31 mouse cellular contexts compared by ENCODE assay signal in genomic region chr11:53841514-53841913, GRCm38 (mm10). TPM values are rescaled to one million over a fixed set of nuclear protein-coding genes. Genes with fewer than 3 reads are reported as not detected.
DNase-seq lines count a peak whose midpoint lies in the region; ATAC-seq and TF ChIP-seq lines count a peak whose summit lies in the region.
"Had no signal": no experiment of that assay in that cellular context is flagged by ENCODE, and none has a peak within 500 bp of the region (broad histone marks: within the 10 kb centered on the region; RNA-seq: fewer than 3 reads in every experiment).

No protein-coding gene starts in this region.

- no peaks in the 10 kb centered on the region for H3K9me3 ChIP-seq in kidney, embryonic 15.5 days (replicated peaks)
- H3K9me3 ChIP-seq: embryonic facial prominence, embryonic 10.5 days; embryonic facial prominence, embryonic 15.5 days; forebrain, embryonic 13.5 days; G1E; heart, embryonic 10.5 days; heart, embryonic 15.5 days; hindbrain, embryonic 12.5 days; limb, embryonic 10.5 days; limb, embryonic 15.5 days; liver, embryonic 15.5 days had no signal

- H3K4me2 ChIP-seq in kidney, embryonic 15.5 days = no peak overlapping the region
- H3K4me2 ChIP-seq: embryonic facial prominence, embryonic 15.5 days; forebrain, embryonic 13.5 days; heart, embryonic 15.5 days; hindbrain, embryonic 12.5 days; limb, embryonic 15.5 days; liver, embryonic 15.5 days; lung, embryonic 14.5 days; midbrain, embryonic 11.5 days had no signal

- DNase-seq in left cerebral cortex, adult 2 months (ENCODE audit: extremely low spot score in 1 of 2, low spot score in 2 of 2) = peak in 1 of 2 experiments; percentile 28
- DNase-seq in left cerebral cortex, adult 11 months (ENCODE audit: low spot score) = no peak
- peak; percentile 51 for DNase-seq in CD4-positive helper T cell, adult 2 months (ENCODE audit: low read depth, low spot score)
- DNase-seq in induced T-regulatory cell, adult 2 months (ENCODE audit: low read depth) = peak; percentile 77
- no peak for DNase-seq in embryo, embryonic 10 days (ENCODE audit: low spot score)
- DNase-seq: adrenal gland, postnatal 25 days; B cell, adult 2 months; cerebellum, adult 18-20 months; cerebellum, postnatal 10 days; gastrocnemius, postnatal 25 days; kidney, adult 11 months; kidney, postnatal 25 days; lung, embryonic 14.5 days; right cerebral cortex, postnatal 4 days had no signal

- H3K27me3 ChIP-seq in kidney, embryonic 15.5 days = peaks cover 5% of the 10 kb centered on the region; the same call in 1 of the 2 replicates
- H3K27me3 ChIP-seq: embryonic facial prominence, embryonic 15.5 days; heart, embryonic 15.5 days; hindbrain, embryonic 12.5 days; limb, embryonic 15.5 days; liver, embryonic 15.5 days; Patski had no signal

- WGBS in kidney, embryonic 15.5 days = 83% methylated on average over 12 of the region's 12 CpGs

- no peak overlapping the region for H3K9ac ChIP-seq in kidney, embryonic 15.5 days
- H3K9ac ChIP-seq: embryonic facial prominence, embryonic 15.5 days; forebrain, embryonic 13.5 days; heart, embryonic 15.5 days; hindbrain, embryonic 12.5 days; limb, embryonic 15.5 days; liver, embryonic 15.5 days; lung, embryonic 14.5 days had no signal

- peaks cover 4% of the 10 kb centered on the region; the same call in 1 of the 2 replicates for H3K4me1 ChIP-seq in kidney, embryonic 15.5 days
- H3K4me1 ChIP-seq: forebrain, embryonic 13.5 days; hindbrain, embryonic 12.5 days had no signal

- no peak overlapping the region for H3K4me3 ChIP-seq in left cerebral cortex, adult 2 months
- no peak overlapping the region for H3K4me3 ChIP-seq in kidney, embryonic 15.5 days (replicated peaks)
- H3K4me3 ChIP-seq: embryonic facial prominence, embryonic 10.5 days; embryonic facial prominence, embryonic 15.5 days; forebrain, embryonic 13.5 days; heart, embryonic 10.5 days; heart, embryonic 15.5 days; hindbrain, embryonic 12.5 days; limb, embryonic 10.5 days; limb, embryonic 15.5 days; liver, embryonic 15.5 days had no signal

- TF ChIP-seq CTCF in left cerebral cortex, adult 2 months (IDR thresholded peaks at IDR 0.05) = no peak

- H3K36me3 ChIP-seq in kidney, embryonic 15.5 days = no peaks in the 10 kb centered on the region
- H3K36me3 ChIP-seq: embryonic facial prominence, embryonic 10.5 days; embryonic facial prominence, embryonic 15.5 days; G1E; heart, embryonic 10.5 days; heart, embryonic 15.5 days; hindbrain, embryonic 12.5 days; limb, embryonic 10.5 days; limb, embryonic 15.5 days; liver, embryonic 15.5 days had no signal

- H3K27ac ChIP-seq in left cerebral cortex, adult 2 months = peak overlapping the region; percentile 86
- H3K27ac ChIP-seq in kidney, embryonic 15.5 days = no peak overlapping the region
- H3K27ac ChIP-seq: embryonic facial prominence, embryonic 10.5 days; embryonic facial prominence, embryonic 15.5 days; forebrain, embryonic 13.5 days; heart, embryonic 10.5 days; heart, embryonic 15.5 days; hindbrain, embryonic 12.5 days; hindbrain, postnatal 0 days; limb, embryonic 10.5 days; limb, embryonic 15.5 days; liver, embryonic 15.5 days had no signal

- peak; percentile 19 for ATAC-seq in CD4-positive, CD25-positive, alpha-beta regulatory T cell, adult 4 months
- no peak for ATAC-seq in kidney, embryonic 15.5 days (replicated peaks; ENCODE audit: low FRiP score)
- ATAC-seq: forebrain, embryonic 13.5 days; hindbrain, postnatal 0 days; midbrain, embryonic 16.5 days; Patski had no signal

- intact Hi-C loops in left cerebral cortex, adult 2 months (cut with DNase I) = loop anchor here (10.0 kb wide), 1 partner anchor 377 kb away; no protein-coding TSS in a partner anchor

RNA-seq across cellular contexts. Expression of gene Gm12216, which starts 17.5 kb away (rescaled TPM):
- 1 to 10 TPM; 3.0 to 5.9 TPM for total RNA-seq in left cerebral cortex, adult 2 months (2021)
- 10 to 100 TPM; 31.5 to 32.1 TPM for polyA plus RNA-seq in CD4-positive, CD25-positive, alpha-beta regulatory T cell, adult 4 months (2017; shearing (Covaris generic))
- polyA plus RNA-seq in kidney, embryonic 15.5 days (2015; fragmentation: Nextera tagmentation; extraction: Ambion mirVana) = 1.3 and 1.6 TPM in 2 replicates
- total RNA-seq: hindbrain, postnatal 0 days had no signal
- polyA plus RNA-seq: embryonic facial prominence, embryonic 10.5 days; G1E; hindbrain, embryonic 12.5 days; liver, embryonic 15.5 days; neural tube, embryonic 11.5 days had no signal

RNA-seq across cellular contexts. Expression of gene Slc22a5, which starts 49.9 kb away (rescaled TPM):
- total RNA-seq in left cerebral cortex, adult 2 months (2021) = 10 to 100 TPM in 1 of 2 experiments, 1 to 10 TPM in 1; 9.5 to 10.5 TPM
- 10 to 100 TPM; 25.9 to 29.3 TPM for polyA plus RNA-seq in CD4-positive, CD25-positive, alpha-beta regulatory T cell, adult 4 months (2017; shearing (Covaris generic))
- polyA plus RNA-seq in kidney, embryonic 15.5 days (2015; fragmentation: Nextera tagmentation; extraction: Ambion mirVana) = 12.6 and 14.1 TPM in 2 replicates

Comparison
In these comparisons a context has a peak if more than half of its experiments do, and no peak if none do; other contexts are left out.
1. DNase-seq: peak in CD4-positive helper T cell, adult 2 months (single experiment) and induced T-regulatory cell, adult 2 months (single experiment); none in left cerebral cortex, adult 11 months (single experiment) and embryo, embryonic 10 days (single experiment).
2. RNA of gene Gm12216, which starts 17.5 kb away (polyA plus RNA-seq): 31.5 to 32.1 TPM in CD4-positive, CD25-positive, alpha-beta regulatory T cell, adult 4 months; 1.3 to 1.6 TPM in kidney, embryonic 15.5 days; every median in the first group is over 10 times any median in the second.